Mouse (Mus musculus): Measurements from ENCODE around the gene Casq1.

Casq1 gene

DNA sequence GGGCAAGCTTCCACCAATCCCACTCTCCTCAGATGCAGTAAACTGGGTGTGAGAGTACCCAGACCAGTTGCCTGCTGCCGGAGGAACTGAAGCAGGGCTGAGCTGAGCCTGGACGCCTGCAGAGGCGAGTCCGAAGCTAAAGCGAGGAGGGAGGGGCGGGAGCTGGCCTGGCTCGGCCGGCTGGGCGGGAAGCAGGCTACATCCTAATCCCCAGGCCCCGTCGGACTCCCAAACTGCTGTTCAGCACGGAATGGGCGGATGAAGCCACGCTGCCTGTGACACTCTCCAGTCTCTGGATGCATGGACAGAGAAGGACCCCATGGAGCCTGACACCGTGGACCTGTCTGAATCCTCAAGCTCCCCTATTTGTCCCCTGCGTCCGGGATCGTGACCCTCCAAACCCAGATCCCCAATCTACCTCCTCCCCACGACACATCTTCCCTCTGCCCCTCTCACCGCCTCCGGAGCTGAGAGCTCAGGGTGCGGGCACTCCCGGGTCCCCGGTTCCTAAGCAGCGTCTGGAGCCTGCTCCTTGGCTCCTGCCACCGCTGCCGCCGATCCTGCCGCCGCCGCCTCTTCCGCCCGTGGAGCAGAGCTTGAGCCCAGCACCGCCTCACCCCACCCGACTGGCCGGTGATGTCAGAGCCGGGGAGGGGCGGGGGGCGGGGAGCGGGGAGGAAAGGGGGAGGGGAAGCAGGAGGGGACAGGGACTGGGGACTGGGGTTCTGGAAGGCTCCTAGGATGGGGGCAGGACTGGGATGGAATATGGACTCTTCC lies 13.3 kb downstream of the Casq1 start, which contains the start of gene Pea15a:
Pea15a (minus strand) TSS at position 664 of the 777 bp plus-strand sequence.
- DNase-seq (ENCODE audit: low spot score in 2 of 2): peak in 1 of 2 experiments; percentile 79

DNA sequence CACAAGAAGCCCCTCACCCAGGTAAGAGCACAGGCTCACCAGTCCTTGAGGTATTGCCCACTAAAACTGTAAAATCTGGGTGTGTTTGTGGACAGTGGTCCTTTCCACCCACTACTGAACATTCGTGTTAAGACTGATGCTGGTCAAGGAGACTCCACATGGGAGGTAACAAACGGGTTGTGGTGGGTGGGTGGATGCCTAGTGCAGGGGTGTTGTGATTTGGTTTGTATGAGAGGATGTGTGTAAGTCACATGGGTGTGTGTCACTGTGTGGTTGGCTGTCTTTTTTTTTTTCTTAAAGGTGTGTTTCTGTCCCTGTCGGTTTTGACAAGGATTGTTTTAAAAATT lies 14.0 kb downstream of the Casq1 start:
- no peak for DNase-seq (ENCODE audit: low spot score in 2 of 2)

DNA sequence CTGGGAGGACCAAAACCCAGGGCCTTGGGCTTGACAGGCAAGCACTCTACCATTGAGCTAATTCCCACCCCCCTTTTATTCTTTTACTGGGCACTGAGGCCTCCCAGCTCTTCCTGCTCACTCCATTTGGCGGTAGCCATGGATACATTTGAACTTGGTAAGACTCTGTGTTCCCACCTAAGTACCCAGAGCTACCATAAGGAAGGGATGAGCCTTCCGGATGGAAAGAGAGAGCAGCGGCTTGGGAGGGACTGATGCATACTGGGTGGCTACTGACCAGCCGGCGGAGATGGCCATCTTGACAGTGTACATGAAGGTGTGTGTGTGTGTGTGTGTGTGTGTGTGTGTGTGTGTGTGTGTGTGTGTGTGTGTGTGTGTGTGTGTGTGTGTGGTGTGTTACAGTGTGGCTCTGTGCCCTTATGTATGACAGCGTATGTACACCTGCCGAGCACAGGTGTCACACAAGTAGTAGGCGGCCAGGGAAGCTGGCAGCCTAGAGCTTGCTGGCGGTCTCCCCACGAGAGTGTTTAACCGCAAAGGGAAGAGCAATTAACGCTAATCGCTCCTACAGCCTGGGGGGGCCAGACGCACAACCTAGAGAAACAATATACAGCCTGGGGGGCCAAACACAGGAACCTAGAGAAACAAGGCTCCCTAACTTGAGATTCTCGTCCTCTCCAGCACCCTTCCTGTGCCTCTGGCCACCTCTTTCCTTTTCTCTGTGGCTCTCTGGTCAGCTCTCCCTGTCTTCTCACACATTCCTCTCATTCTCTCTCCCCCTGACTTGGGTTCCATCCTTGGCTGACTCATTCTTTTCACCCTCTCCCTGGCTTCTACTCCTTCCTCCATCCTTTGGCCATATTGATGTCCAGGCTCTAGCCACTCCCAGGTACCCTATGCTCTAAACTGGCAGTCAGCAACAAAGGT lies 14.6 kb downstream of the Casq1 start:
- DNase-seq (ENCODE audit: low spot score in 2 of 2): no peak

DNA sequence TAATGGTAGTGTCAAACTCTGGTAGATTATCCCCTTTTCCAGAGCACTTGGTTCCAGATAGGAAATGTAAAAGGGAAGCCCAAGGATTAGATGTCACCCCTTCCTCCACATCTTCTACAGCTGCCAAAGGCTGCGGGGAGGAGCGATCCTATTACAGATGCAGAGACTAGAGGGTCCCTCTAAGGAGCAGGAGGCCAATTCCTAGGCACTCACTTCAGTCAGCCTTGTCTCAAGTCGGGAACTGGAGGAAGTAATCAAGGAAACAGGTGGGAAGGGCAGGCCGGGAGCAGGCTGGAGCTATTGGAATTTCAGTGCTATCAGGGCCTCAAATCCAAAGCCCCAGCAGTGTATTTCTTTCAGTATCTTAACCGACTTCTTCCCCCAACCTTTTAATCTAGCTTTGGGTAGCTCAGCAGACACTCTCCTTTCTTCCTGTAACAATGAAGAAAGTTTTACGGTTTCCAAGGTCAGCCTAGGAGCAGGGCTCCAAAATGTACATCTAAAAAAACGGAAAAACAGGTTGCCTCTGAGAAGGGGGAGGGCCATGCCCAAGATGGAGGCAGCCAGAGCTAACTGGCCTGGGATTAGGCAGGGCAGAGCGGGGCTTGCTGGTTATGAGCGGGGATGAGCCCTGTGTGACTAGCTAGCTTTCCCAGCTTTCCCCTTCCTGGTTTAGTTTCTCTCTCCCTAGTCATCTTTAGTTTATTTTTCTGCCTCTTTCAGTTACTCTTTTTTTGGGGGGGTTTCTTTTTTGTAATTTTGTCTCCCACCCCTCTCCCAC lies 15.4 kb downstream of the Casq1 start:
- no peak for DNase-seq (ENCODE audit: low spot score in 2 of 2)

DNA sequence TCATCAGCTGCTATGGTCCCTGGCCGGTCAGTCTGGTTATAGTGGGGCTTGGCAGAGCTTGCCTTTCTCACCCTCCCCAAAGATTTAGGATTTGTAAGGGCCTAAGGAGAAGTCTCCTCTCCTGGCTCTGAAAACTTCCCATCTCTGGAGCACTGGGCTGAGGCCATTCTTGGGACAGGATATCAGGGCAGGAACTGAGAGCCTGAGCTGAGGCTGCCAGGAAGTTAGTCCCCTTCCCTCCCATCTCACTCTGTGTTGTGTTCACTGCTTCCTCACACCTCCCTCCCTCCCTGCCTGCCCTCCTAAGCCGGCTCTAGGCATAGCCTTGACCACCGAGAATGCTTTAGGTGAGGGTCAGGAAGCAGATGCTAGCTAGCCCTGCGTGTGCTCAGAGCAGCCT lies 16.1 kb downstream of the Casq1 start:
- DNase-seq (ENCODE audit: low spot score in 2 of 2): no peak

DNA sequence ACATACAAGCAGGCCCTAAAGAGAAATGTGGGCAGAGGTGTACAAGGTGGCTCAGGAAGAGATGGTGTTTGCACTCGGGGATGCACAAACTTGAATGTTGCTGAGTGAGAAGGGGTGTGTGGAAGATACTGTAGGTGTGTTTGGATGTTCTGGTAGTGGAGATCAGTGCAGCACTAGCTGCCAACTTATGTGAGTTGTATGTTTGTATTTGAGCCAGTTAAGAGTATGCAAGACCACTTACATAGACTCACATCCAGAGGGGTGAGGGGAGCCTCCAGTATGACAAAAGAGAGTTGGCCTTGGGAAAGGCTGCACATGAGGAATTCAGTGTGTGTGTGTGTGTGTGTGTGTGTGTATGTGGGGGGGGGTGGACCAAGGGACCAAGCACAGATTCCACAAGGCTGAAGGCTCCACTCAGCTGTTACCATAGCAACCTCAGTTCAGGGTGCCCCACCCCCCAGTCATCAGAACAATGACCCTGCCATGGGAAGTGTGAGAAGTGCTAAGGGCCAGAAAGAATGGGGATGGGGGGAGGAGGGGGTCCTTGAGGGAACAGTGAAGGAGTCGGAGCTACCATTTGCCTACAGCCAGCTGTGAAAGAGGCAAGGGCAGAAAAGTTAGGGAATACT lies 16.7 kb downstream of the Casq1 start:
- DNase-seq (ENCODE audit: low spot score in 2 of 2): no peak

DNA sequence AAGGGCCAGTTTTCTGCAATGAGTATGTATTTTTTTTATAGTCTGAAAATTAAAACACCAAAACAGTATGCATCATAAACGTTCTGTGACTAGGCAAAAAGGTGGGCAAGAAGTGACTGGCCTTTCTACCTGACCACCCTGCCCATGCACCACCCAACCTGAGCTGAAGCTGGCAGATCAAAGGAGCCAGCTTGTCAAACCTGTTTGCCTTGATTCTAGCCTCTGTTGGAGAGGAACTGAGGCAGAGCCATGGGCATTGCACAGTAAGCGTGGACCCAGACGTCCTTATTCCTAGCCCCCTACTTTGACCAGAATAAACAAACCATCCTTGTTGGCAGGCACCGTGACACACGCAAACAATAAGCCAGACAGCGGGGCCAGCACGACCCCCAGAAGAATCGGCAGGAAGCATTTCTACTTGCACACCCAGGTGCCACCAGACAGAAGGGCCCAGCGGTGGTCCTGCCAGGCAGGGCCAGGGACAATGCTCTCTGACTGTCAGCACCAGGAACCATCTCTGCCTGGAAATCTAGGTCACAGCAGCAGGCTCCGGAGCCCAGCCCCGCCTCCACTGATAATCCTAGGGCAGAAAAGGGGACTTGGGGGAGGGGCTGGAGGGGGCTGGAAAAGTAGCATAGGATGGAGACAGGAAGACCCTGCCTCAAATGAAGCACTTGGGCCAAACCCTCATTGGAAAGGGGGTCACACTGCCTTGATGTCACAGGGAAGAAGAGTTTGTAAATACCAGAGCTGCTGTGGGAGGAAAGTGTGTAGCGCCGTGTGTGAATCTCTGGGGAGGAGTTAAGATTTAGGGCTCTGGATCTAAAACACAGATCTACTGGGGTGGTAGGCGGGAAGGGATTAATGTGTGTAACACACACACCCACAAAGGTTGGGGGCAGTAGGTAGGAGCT lies 17.4 kb downstream of the Casq1 start:
- no peak for DNase-seq (ENCODE audit: low spot score in 2 of 2)

DNA sequence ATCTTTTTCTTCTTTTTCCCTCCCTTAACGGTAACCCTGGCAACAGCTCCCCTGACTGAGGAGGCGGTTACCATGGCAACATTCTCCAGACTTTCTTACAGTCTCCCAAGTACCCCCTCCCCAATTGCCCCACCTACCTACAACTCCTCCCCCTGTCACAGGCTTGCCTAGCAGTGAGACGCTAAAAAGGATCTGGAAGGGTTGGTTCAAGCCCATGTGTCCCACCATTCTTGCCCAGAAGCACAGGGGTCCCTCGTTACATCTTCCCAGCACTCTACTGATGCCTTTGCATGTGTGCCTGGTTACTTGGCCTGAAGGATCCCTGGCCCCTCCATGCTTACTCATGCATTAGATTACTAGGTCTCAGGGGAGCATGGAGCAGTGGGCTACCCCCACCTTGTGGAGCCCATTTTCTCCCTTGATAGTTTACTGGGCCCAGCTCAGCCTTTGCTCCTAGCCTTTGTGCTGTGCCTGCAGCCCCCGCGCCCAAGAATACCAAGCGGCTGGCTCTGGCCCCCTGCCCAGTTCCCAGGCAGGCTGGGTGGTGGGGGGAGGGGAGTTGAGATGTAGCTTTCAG lies 18.7 kb downstream of the Casq1 start:
- peak in 1 of 2 experiments; percentile 70 for DNase-seq (ENCODE audit: low spot score in 2 of 2)

DNA sequence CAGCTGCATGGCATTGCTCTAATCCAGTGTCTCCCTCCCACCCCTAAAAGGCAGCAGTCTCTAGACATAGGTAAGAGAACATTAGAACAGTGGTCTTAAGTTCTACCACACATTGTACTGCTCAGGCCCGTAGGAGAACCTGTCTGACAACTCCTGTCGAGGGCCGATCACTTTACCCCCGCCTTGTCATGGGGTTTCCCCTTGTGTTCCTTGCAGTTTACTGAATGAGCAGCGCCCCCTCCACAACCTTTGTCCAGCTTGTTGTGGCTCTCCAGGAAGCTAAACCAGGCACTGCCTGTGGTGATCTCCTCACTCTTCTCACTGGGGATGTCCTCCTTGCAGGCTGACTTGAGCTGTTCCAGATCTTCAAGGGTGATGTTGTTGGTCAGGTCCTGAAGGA lies 19.5 kb downstream of the Casq1 start:
- no peak for DNase-seq (ENCODE audit: low spot score in 2 of 2)

DNA sequence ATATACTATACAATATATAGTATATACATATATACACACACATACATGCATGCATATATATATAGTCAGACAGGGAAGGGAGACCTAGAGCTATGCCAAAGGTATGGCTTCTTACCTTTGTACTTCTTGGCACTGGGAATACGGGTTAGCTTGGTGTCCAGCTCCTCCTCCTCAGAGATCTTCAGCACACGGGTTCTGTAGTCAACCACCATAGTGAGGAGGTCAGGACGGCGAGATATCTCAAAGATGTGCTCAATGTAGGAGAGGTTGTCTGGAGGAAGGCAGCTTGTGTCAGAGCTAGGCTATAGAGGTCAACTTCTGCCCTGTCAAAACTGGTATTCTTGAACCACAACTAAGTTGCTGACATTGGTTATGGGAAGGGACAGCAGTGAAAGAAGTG lies 20.7 kb downstream of the Casq1 start:
- DNase-seq (ENCODE audit: low spot score in 2 of 2): no peak

DNA sequence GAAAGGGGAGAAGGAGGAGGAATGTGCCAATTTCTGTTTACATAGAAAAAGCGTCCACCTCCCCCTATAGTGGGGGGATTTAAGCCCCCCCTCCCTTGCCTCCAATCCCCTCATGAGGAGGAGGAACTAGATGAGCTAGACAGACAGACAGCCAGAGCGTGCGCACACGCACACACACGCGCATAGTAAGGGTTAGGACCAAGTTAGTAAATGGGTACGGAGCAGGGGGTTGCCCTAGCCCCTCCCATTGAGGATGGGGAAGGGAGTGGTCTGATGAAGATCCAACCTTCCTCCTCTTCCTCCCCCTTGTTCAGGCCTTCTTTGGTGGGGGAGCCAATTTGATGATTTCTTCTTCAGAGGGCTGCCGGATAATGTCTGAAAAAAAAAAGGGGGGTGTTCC lies 21.4 kb downstream of the Casq1 start:
- DNase-seq (ENCODE audit: low spot score in 2 of 2): no peak

DNA sequence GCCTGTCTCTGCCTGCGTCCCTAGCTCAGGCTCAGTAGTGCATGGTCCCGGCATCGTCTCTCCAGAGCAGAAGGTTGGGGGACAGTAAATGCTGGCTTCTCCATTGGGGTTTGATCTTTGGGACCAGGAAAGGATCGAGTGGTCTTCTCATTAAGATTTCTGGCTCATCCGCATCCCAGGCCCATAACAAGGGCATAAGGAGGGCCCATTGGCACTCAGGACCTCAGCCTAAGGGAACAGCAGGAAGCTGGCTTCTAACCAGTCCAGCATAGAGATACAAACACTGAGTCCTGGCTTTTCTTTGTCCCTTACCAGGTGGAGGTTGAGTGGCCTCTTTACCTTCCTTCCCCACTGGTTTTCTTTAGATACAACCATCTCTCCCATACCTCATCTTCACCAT lies 21.8 kb downstream of the Casq1 start:
- DNase-seq (ENCODE audit: low spot score in 2 of 2): no peak

DNA sequence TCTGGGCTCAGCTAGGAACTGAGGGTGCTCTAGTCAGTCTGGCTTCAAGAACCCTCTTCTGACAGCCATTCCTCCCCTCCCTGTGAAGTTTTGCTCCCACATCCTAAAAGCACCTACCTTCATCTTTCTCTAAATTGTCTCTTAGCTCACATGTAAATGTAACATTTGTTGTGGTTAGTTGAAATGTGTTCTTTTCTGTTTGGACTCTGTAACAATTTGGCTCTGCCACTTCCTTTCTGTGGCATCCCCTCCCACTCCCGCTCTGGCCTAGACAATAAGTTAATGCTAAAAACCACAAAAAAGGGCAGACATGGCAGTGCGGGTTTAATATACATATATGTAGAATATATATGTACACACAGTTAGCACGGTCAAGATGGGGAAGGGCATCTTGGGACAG lies 22.5 kb downstream of the Casq1 start:
- DNase-seq (ENCODE audit: low spot score in 2 of 2): no peak

DNA sequence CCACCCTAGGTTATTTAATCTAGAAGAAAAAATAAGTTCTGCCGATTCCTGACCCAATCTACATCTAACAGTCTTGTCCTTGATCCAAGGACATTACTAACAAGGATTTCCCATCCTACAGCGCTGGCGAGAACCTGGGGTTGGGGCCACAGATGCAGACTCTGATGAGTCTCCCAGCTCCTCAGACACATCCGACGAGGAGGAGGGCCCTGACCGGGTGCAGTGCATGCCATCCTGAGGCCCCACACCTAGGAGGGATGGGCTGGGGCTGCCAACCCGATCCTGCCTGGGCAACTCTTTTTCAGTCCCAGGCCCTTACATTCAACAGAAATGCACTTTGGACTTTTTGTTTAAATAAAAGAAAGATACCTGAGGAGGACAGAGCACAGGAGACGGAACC lies 25.2 kb downstream of the Casq1 start:
- no peak for DNase-seq (ENCODE audit: low spot score in 2 of 2)

DNA sequence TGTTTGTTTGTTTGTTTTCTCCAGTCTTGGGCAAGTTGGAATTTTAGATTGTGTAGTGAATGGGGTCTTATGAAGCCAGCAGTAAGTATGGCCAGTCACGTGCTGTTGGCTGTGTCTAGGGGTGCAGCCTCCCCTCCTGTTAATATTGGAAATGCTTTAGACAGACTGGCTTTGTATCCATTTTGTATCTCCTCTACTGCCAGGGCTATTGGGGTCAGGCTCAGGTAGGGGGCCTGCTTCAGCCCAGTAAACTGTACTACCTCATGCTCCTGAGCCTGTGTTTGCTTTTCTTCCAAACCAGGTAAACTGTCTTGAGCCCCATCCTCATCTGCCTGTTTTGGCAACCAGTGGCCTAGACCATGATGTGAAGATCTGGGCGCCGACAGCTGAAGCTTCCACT lies 27.5 kb downstream of the Casq1 start:
- DNase-seq (ENCODE audit: low spot score in 2 of 2): no peak

DNA sequence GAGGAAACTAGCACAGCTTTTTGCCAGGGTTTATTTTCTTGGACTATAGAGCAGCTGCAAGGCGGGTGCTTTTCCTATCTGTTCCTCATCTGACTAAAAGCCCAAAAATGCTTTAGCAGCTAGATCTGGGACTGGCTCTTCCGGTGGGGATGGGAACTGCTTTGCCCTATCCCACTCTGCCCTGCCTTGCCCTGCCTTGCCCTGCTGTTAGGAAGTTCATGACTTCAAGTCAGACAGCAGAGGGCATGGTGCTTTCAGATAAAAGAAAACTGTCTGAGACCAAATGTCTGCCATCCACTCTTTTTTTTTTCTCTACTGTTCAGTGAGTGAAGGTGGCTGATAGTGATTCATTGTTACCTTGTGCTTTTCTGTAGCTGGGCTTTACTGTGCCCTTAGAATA lies 28.1 kb downstream of the Casq1 start:
- no peak for DNase-seq (ENCODE audit: low spot score in 2 of 2)

DNA sequence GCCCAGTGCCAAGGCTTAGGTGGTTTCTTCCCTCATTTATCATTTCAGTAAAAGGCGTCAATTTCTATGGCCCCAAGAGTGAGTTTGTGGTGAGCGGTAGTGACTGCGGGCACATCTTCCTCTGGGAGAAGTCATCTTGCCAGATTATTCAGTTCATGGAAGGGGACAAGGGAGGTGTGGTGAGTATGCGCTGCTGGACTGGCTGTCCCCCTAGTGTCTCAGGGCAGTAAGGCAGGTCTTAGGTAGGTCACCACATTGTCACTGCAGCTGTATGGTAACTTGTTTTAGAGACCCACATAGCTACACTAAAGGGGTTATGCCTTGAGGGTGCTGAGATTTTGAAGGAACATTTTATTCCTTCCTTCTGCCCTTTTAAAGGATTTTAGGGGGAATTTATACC lies 30.8 kb downstream of the Casq1 start:
- no peak for DNase-seq (ENCODE audit: low spot score in 2 of 2)

DNA sequence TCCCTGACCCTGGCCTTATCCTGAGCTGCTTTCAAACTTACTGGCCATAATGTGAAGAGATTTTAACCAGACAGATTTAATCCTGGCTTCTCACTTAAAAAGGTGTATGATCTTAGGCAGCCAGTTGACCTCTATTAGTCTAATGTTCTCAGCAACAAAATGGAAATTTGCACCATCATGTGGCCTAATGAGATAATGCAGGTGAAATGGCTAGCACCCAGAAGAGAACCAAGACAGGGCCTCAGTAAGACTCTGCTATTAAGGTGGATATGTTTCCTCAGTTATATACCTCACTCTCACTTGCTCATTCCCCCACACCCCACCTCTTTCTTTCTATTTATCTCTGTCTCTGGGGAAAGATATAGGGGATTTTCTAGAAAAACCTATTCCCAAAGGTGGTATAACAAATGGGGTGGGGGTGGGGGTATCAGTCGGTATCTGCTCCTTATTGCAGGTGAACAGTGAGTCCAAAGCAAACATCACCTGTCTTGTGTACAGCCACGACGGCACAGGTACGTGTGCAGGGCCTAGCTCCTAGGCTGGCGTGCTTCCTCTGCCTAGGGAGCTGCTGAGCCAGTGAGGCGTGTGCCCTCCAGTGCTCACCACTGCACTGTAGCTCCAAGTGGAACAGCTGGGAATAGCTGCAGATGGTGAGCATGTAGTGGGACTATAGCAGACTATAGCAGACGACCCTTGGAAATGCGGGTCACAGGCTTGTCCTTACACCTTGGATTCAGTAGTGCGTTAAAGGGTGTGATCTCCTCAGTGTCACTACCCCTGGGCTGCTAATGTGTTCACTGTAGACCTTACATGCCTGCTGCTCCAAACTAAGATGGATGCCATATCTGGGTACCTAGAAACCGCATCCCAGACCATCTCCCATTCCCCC lies 33.0 kb downstream of the Casq1 start:
- no peak for DNase-seq (ENCODE audit: low spot score in 2 of 2)

DNA sequence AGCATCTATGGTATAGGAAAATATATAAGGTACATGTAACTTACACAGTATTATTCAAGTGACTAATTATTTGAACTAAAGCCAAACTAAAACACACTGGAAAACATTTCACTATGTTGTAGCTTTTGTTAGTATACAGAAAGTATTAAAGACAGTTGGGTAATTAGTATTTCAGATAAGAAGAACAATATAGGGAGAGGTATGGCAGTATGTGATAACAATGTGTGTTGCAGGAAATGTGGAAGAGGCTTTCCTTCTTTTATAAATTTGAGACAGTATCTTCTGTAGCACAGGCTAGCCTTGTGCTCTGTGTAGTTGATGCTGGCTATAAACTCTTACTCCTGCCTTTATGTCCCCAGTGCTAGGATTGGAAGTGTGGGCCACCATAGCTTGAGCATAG lies 35.8 kb downstream of the Casq1 start:
- DNase-seq (ENCODE audit: low spot score in 2 of 2): no peak

Measured in left cerebral cortex, adult 9 months (tissue).